Mouse (Mus musculus) kidney, adult 2 months (tissue): ENCODE results near the gene Plekha7.

Experiments used
- CTCF ChIP-seq: fragments of 200-500 bp; conservative IDR thresholded peaks from 2 replicates; pipeline ENCODE4 v1.5.1; 2011; ENCODE audit warnings: low read depth, mild to moderate bottlenecking, control low read depth, low read length, moderate library complexity, mixed read lengths; ENCODE audit not compliant: insufficient read depth, insufficient read length
- POLR2A ChIP-seq: fragments of 200-500 bp; IDR thresholded peaks from one replicate; pipeline ENCODE4 v1.6.1; 2011; ENCODE audit warnings: low read depth, low read length, control low read depth

DNA sequence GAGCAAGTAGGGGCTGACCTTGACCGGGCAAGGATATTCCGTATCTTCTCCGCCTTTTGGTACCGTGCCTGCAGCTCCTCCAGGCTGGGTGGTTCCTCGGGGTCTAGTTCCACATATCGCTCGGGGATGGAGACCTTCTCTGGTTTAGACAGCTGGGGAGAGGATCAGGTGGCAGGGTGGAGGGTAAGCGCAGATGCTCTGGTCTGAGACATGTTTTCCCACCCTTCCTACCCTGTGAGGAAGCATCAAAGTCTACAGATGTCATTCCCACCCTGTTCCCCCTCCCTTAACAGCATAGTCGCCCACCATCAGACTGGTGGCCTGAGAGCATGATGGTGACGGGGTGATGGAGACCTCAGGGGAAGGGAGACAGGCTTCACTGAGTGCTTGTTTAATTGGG is 178.8 kb downstream of the Plekha7 start:
- TF ChIP-seq CTCF: no peak
- no peak for TF ChIP-seq POLR2A
